Mouse (Mus musculus): ENCODE measurements around the gene Qsox1. TPM values are rescaled to one million over a fixed set of nuclear protein-coding genes. Genes with fewer than 3 reads are reported as not detected.

The Qsox1 gene
- total and polyA plus RNA-seq, 2 experiments from 2014 or later = 22.4 to 35.7 TPM

DNA sequence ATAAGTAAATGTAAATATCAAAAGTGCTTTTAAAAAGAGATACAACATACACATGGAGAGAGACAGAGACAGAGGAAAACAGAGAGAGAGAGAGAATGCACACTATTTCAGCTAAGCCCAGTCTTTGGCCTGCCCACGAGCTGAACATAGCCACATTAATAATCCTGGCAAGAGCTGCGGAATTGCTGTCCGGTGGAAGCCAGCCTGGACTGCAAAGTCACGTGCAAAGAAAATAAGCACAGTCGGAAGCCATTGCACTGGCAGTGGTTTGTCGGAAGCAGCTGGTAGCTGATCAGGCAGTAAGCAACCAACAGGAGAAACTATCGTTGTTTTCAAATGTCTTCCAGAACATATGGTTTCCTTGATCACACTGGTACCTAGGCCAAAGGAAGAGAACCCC lies 55.1 kb downstream of the Qsox1 start:
- Histone ChIP-seq H3K4me1 (ENCODE audit: insufficient read depth) (no peaks in the 10 kb centered on the region), H3K9ac (no peak overlapping the region), H3K9me3 (ENCODE audit: low read length) (no peaks in the 10 kb centered on the region), H3K4me3 (ENCODE audit: low read depth, low read length) (no peak overlapping the region), H3K27ac (ENCODE audit: low read depth, low read length) (no peak overlapping the region), H3K27me3 (ENCODE audit: insufficient read depth, low read length) (peaks cover 5% of the 10 kb centered on the region; the same call in 1 of the 2 replicates), H3K4me2 (ENCODE audit: low read depth) (no peak overlapping the region), H3K36me3 (ENCODE audit: insufficient read depth) (no peaks in the 10 kb centered on the region)
- 62% methylated on average over 7 of the region's 7 CpGs for WGBS
- DNase-seq (no peak), ATAC-seq (no peak)
- no peak for TF ChIP-seq CTCF (IDR thresholded peaks at IDR 0.05; ENCODE audit: low read depth)

DNA sequence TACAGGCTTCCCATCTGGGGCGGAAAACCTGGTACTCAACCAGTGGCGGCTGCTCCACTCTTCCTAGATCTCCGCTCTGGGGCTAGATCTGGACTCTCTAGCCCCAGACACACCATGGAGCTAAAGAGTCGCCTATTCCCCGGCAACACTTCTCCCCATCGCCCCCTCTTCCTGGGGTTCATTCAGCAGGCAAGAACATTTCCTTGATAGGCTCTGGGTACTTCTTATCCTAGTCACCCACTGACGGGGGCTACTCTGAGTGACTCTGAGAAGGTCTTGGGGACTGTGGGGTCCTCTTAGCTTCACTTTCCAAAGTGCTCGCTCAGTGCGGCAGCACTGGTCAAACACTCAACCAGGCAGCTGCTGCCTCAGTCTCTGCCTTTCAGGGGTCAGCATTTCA lies 59.3 kb downstream of the Qsox1 start:
- H3K27me3 ChIP-seq (ENCODE audit: insufficient read depth, low read length) = peaks cover 32% of the 10 kb centered on the region
- no peak overlapping the region for H3K4me2 ChIP-seq (ENCODE audit: low read depth)
- DNase-seq (no peak), ATAC-seq (no peak)
- 71% methylated on average over 9 of the region's 9 CpGs for WGBS
- no peaks in the 10 kb centered on the region for H3K4me1 ChIP-seq (ENCODE audit: insufficient read depth)
- no peak overlapping the region for H3K9ac ChIP-seq
- H3K9me3 ChIP-seq (ENCODE audit: low read length) = no peaks in the 10 kb centered on the region
- no peaks in the 10 kb centered on the region for H3K36me3 ChIP-seq (ENCODE audit: insufficient read depth)
- H3K4me3 ChIP-seq (ENCODE audit: low read depth, low read length) = no peak overlapping the region
- no peak overlapping the region for H3K27ac ChIP-seq (ENCODE audit: low read depth, low read length)
- TF ChIP-seq CTCF (IDR thresholded peaks at IDR 0.05; ENCODE audit: low read depth) = no peak

DNA sequence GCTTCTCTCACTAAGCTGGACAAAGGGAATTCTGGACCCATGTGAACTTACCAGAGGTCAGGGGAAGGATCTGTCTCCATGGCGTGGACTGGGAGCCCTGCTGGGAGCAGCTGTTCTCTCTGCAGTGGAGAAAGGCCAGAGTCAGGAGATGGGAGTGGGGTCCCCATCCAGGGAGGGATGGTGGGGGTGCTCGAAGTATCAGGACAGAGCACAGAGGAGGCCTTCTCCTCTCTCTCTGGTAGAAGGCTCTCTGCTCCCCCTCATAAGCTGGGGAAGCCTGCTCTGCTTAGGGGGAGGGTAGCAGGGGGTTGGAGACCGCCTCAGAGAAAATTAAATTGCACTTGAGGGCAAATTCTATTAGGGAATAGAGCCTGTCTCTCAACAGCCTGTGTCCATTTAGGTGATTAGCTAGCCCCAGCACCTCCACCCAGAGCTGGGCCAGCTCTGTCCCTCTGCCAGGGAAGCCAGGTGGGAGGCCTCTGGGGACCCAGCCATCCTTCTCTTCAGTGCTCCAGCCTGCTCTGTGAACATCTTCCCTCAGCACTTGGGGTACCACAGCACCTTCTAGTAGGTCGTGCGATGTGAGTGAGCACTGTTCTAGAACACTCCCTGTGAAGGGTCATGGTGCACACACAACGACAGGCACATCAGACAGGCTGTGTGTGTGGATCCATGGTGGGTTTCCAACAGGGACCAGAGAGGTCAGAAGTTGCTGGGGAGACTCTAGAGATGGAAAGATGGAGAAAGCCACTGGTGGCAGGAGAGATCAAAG lies 61.0 kb downstream of the Qsox1 start, which contains the start of gene Lhx4:
Lhx4 (minus strand) TSS at position 201 of the 772 bp plus-strand sequence.
- Histone ChIP-seq H3K27me3 (ENCODE audit: insufficient read depth, low read length) (peaks cover 48% of the 10 kb centered on the region), H3K4me1 (ENCODE audit: insufficient read depth) (no peaks in the 10 kb centered on the region), H3K27ac (ENCODE audit: low read depth, low read length) (no peak within 1 kb of the TSS), H3K9ac (no peak within 1 kb of the TSS), H3K4me2 (ENCODE audit: low read depth) (no peak within 1 kb of the TSS), H3K4me3 (ENCODE audit: low read depth, low read length) (no peak within 1 kb of the TSS), H3K36me3 (ENCODE audit: insufficient read depth) (no peaks in the 10 kb centered on the region), H3K9me3 (ENCODE audit: low read length) (no peaks in the 10 kb centered on the region)
- WGBS = 64% methylated on average over 6 of the region's 6 CpGs
- DNase-seq = no peak
- TF ChIP-seq CTCF (IDR thresholded peaks at IDR 0.05; ENCODE audit: low read depth) = no peak
- no peak for ATAC-seq

DNA sequence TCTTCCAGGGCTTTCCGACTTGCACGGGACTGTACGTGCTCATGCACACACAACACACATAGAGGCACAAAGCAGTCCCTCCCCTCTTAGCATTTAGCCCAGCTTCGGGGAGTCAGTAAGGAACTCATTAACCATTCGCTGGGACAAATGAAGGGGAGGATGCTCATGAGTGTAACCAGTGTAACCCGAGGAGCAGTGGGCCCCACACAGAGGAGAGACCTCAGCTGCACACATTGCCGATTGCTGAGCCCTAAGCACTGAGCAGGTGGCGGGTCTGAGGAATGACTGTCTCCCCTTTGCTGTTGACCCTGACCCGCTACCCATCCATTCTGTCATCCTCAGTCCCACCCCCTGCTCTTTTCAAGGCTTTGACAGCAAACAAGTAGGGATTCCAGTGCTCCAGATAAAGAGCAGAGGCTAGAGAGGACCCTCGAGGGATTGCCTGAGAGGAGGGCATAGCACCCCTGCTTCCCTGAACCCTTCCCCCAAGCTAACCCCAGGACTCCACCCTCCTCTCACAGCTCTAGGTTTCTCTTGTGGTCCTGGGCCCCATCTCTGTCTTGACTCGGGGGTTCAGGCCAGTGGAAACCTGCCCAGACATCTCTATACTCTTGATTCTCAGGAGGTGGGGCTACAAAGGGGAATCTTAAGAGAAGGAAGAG lies 62.0 kb downstream of the Qsox1 start:
- Histone ChIP-seq H3K4me1 (ENCODE audit: insufficient read depth) (no peaks in the 10 kb centered on the region), H3K9ac (no peak overlapping the region), H3K27ac (ENCODE audit: low read depth, low read length) (no peak overlapping the region), H3K9me3 (ENCODE audit: low read length) (no peaks in the 10 kb centered on the region), H3K4me3 (ENCODE audit: low read depth, low read length) (no peak overlapping the region), H3K4me2 (ENCODE audit: low read depth) (no peak overlapping the region), H3K36me3 (ENCODE audit: insufficient read depth) (no peaks in the 10 kb centered on the region), H3K27me3 (ENCODE audit: insufficient read depth, low read length) (peaks cover 58% of the 10 kb centered on the region)
- TF ChIP-seq CTCF (IDR thresholded peaks at IDR 0.05; ENCODE audit: low read depth) = no peak
- 9% methylated on average over 11 of the region's 11 CpGs for WGBS
- DNase-seq (no peak), ATAC-seq (no peak)

DNA sequence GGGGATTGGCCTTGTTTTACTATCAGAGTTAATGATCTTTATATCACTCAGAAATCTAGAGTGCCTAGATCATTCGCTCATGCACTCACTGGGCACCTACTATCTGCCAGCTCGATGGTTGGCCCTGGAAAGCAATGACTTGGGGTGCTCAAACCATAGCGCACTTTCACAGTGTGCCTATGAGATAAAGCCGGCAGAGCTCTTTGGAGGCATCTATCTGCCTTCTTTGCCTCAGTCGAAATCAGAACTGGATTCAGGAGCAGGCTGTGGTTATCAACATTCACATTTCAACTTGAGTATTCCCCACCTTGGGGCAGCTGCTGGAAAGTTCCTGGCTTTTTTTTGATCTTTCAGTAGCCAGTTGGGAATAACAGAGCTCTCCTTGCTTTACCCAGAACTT lies 64.8 kb downstream of the Qsox1 start:
- H3K4me2 ChIP-seq (ENCODE audit: low read depth) = no peak overlapping the region
- no peaks in the 10 kb centered on the region for H3K36me3 ChIP-seq (ENCODE audit: insufficient read depth)
- H3K27ac ChIP-seq (ENCODE audit: low read depth, low read length) = no peak overlapping the region
- no peak for DNase-seq
- H3K4me1 ChIP-seq (ENCODE audit: insufficient read depth) = 0 out of 2 replicates have a peak, but pooled peaks cover 2% of the 10 kb centered on the region
- no peak for TF ChIP-seq CTCF (IDR thresholded peaks at IDR 0.05; ENCODE audit: low read depth)
- no peak for ATAC-seq
- H3K9ac ChIP-seq = no peak overlapping the region
- no peaks in the 10 kb centered on the region for H3K9me3 ChIP-seq (ENCODE audit: low read length)
- no peak overlapping the region for H3K4me3 ChIP-seq (ENCODE audit: low read depth, low read length)
- peaks cover 61% of the 10 kb centered on the region for H3K27me3 ChIP-seq (ENCODE audit: insufficient read depth, low read length)
- WGBS = 80% methylated on average over 5 of the region's 5 CpGs

DNA sequence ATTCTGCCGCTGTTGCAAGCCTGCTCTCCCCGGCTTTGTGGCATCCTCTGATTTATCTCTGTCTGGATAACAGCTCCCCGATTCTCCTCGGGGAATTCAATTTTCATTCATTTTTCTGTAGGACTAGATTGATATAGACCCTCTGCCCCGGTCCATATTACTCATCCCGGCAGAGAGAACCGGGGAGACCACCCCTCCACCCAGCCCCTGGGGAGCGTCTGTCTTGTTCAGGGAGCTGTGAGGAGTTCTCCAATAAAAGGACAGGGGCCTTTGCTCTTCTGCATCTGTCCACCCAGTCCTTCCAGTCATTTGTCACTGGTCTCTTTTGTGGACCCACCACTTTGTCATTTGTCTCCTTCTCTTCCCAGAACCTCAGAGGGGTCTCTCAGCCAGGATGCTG lies 65.7 kb downstream of the Qsox1 start:
- no peaks in the 10 kb centered on the region for H3K36me3 ChIP-seq (ENCODE audit: insufficient read depth)
- DNase-seq = no peak
- no peaks in the 10 kb centered on the region for H3K9me3 ChIP-seq (ENCODE audit: low read length)
- H3K4me2 ChIP-seq (ENCODE audit: low read depth) = no peak overlapping the region
- H3K27ac ChIP-seq (ENCODE audit: low read depth, low read length) = no peak overlapping the region
- WGBS = 15% methylated on average over 8 of the region's 8 CpGs
- ATAC-seq = no peak
- no peak for TF ChIP-seq CTCF (IDR thresholded peaks at IDR 0.05; ENCODE audit: low read depth)
- H3K4me1 ChIP-seq (ENCODE audit: insufficient read depth) = 0 out of 2 replicates have a peak, but pooled peaks cover 4% of the 10 kb centered on the region
- peaks cover 65% of the 10 kb centered on the region for H3K27me3 ChIP-seq (ENCODE audit: insufficient read depth, low read length)
- H3K4me3 ChIP-seq (ENCODE audit: low read depth, low read length) = no peak overlapping the region
- no peak overlapping the region for H3K9ac ChIP-seq
